Mouse (Mus musculus): ENCODE data around the gene Acbd5. TPM values are rescaled to one million over a fixed set of nuclear protein-coding genes. Genes with fewer than 3 reads are reported as not detected.
A peak's percentile ranks its signal among the peaks of the same experiment; 100 is the strongest.

The Acbd5 gene
- polyA plus RNA-seq, 1 experiment from 2014 or later = 24.3 TPM

DNA sequence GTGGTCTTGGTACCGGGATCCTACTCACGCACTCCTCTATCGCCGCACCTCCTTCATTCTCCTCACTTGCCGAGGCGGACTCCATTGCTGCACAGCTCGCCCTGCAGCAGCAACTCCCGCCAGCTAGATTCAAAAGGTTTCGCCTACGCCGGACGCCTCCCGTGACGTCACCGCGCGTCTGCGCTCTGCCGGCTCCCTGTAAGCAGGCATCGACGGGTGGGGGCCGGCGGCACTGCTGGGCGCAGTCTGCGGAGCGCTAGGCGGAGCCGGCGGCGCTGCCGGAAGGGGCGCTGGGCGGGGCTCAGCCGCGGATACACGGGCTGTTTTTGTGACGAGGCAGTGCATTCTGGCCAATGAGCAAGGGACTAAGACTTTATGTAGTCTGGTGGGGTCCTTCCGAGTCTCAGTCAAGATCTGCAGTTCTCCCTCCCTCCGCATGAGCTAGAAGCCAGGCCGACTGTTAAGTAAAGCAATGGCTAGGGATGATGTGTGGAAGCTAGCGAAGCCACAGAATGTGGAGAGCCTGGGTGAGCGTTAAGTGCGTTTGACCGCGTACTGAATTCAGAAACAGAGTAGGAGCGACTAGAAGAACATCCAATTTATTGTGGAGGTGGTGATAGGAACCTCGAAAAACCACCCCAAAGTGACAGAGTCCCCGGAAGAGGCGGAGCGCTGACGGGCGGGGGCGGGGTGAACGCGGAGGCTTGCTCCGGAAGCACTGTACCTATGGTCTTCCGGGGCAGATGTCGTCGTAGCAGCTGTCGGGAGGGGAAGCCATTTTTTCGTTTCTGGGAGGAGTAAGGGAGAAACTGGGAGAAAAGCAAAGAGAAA lies 88.0 kb downstream of the Acbd5 start, which contains the start of the genes Mastl and Yme1l1:
Gene Mastl, minus strand, starts transcription at position 248 of the 831 bp plus-strand sequence.
Gene Yme1l1, plus strand, starts transcription at position 593 of the 831 bp plus-strand sequence.
- WGBS = under 1% methylated on average over 61 of the region's 61 CpGs
- H3K36me3 ChIP-seq = peaks cover 8% of the 10 kb centered on the region
- peak within 1 kb of the TSS; percentile 87 for H3K9ac ChIP-seq
- peak within 1 kb of the TSS; percentile 94 for H3K4me2 ChIP-seq
- peak within 1 kb of the TSS; percentile 100 for H3K27ac ChIP-seq (replicated peaks)
- peak; percentile 98 for ATAC-seq (ENCODE audit: extremely low read depth, insufficient number of reproducible peaks, low FRiP score, low TSS enrichment)
- H3K9me3 ChIP-seq = no peaks in the 10 kb centered on the region
- H3K4me3 ChIP-seq = peak within 1 kb of the TSS; percentile 91
- no peaks in the 10 kb centered on the region for H3K27me3 ChIP-seq (replicated peaks)
- H3K4me1 ChIP-seq = peaks cover 33% of the 10 kb centered on the region

DNA sequence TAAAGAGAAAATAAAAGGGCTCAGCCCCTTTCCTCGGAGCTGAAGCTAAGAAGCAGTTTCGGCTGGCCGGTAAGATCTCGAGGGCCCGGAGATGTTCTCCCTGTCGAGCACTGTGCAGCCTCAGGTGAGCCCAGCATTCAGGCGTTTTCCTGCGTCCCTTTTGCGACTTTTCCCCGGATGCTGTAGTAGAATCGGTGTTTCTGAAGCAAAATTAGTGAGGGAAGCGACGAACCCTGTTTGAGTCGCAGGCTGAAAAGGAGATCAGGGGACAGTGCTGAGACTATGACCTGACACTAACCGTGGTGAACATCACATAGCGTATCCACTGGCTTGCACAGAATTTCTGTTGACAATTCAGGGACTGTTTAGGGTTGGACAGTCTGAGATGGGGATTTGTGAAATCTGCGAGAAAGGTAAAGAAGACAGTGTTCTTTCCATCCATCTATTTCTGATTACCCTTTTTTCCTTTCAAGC lies 88.7 kb downstream of the Acbd5 start:
- 3% methylated on average over 17 of the region's 17 CpGs for WGBS
- H3K4me3 ChIP-seq = peak overlapping the region; percentile 91
- H3K27ac ChIP-seq (replicated peaks) = peak overlapping the region; percentile 100
- ATAC-seq (ENCODE audit: extremely low read depth, insufficient number of reproducible peaks, low FRiP score, low TSS enrichment) = no peak
- H3K9ac ChIP-seq = peak overlapping the region; percentile 87
- H3K36me3 ChIP-seq = peaks cover 14% of the 10 kb centered on the region
- H3K9me3 ChIP-seq = no peaks in the 10 kb centered on the region
- peaks cover 33% of the 10 kb centered on the region for H3K4me1 ChIP-seq
- H3K27me3 ChIP-seq (replicated peaks) = no peaks in the 10 kb centered on the region
- H3K4me2 ChIP-seq = peak overlapping the region; percentile 94

Other genes with a start within 250 kb of the Acbd5 start
- gene Pdss1, start 172.6 kb upstream of the Acbd5 start, polyA plus RNA-seq (2015; fragmentation: Nextera tagmentation; extraction: Ambion mirVana) = 29.8 and 31.5 TPM in 2 replicates
- 28.7 and 31.5 TPM in 2 replicates for gene Abi1, start 27.9 kb upstream of the Acbd5 start, polyA plus RNA-seq (2015; fragmentation: Nextera tagmentation; extraction: Ambion mirVana)
- gene Mastl, start 87.9 kb downstream of the Acbd5 start, polyA plus RNA-seq (2015; fragmentation: Nextera tagmentation; extraction: Ambion mirVana) = 7.8 and 8.0 TPM in 2 replicates
- gene Yme1l1, start 88.2 kb downstream of the Acbd5 start, polyA plus RNA-seq (2015; fragmentation: Nextera tagmentation; extraction: Ambion mirVana) = 44.0 and 45.0 TPM in 2 replicates
- gene 4931423N10Rik, start 139.3 kb downstream of the Acbd5 start, polyA plus RNA-seq (2015; fragmentation: Nextera tagmentation; extraction: Ambion mirVana) = not detected in 2 replicates